Mouse (Mus musculus) kidney, adult 2 months (tissue): ENCODE results near the gene Gm5447. TPM values are rescaled to one million over a fixed set of nuclear protein-coding genes. Genes with fewer than 3 reads are reported as not detected.

Experiments
- DNase-seq: peaks from one replicate; pipeline ENCODE4 v3.0.0; 2021
- H3K27ac ChIP-seq: fragments of 200-500 bp; 2 replicates; pipeline ENCODE4 v1.5.1; 2012; ENCODE audit warnings: low read depth, low read length, control low read depth, inconsistent platforms; ENCODE audit not compliant: insufficient read depth
- H3K27me3 ChIP-seq: fragments of 200-500 bp; replicated peaks from 2 replicates; pipeline ENCODE4 v1.6.1; 2012; ENCODE audit warnings: mild to moderate bottlenecking, moderate library complexity, low read length, inconsistent platforms; ENCODE audit not compliant: control insufficient read depth, insufficient read depth
- H3K36me3 ChIP-seq: fragments of 200-500 bp; 2 replicates; pipeline ENCODE4 v1.6.1; 2012; ENCODE audit warnings: mild to moderate bottlenecking, moderate library complexity, low read length, inconsistent platforms; ENCODE audit not compliant: control insufficient read depth, insufficient read depth
- H3K4me1 ChIP-seq: fragments of 200-500 bp; 2 replicates; pipeline ENCODE4 v1.6.1; 2011; ENCODE audit warnings: low read length; ENCODE audit not compliant: control insufficient read depth, insufficient read depth
- H3K4me3 ChIP-seq: fragments of 200-500 bp; 2 replicates; pipeline ENCODE4 v1.5.1; 2011; ENCODE audit warnings: mild to moderate bottlenecking, low read depth, low read length, control low read depth; ENCODE audit not compliant: insufficient read depth
- CTCF ChIP-seq: fragments of 200-500 bp; conservative IDR thresholded peaks from 2 replicates; pipeline ENCODE4 v1.5.1; 2011; ENCODE audit warnings: low read depth, mild to moderate bottlenecking, control low read depth, low read length, moderate library complexity, mixed read lengths; ENCODE audit not compliant: insufficient read depth, insufficient read length
- POLR2A ChIP-seq: fragments of 200-500 bp; IDR thresholded peaks from one replicate; pipeline ENCODE4 v1.6.1; 2011; ENCODE audit warnings: low read depth, low read length, control low read depth
- WGBS: fragments of 180-500 bp; shearing (Covaris S2); methylation state at CpG from one replicate; pipeline ENCODE4 v1.1.7; 2018; 5-methylcytosine and 5-hydroxymethylcytosine counted together
- polyA plus RNA-seq: library from polyadenylated mRNA; depleted of rRNA; stranded (reverse); fragments of >200 nt; gene quantifications from 2 replicates; pipeline ENCODE4 v1.2.3, GENCODE M21; 2012

Gm5447 gene
- polyA plus RNA-seq, 1 experiment: 0.08 TPM

DNA sequence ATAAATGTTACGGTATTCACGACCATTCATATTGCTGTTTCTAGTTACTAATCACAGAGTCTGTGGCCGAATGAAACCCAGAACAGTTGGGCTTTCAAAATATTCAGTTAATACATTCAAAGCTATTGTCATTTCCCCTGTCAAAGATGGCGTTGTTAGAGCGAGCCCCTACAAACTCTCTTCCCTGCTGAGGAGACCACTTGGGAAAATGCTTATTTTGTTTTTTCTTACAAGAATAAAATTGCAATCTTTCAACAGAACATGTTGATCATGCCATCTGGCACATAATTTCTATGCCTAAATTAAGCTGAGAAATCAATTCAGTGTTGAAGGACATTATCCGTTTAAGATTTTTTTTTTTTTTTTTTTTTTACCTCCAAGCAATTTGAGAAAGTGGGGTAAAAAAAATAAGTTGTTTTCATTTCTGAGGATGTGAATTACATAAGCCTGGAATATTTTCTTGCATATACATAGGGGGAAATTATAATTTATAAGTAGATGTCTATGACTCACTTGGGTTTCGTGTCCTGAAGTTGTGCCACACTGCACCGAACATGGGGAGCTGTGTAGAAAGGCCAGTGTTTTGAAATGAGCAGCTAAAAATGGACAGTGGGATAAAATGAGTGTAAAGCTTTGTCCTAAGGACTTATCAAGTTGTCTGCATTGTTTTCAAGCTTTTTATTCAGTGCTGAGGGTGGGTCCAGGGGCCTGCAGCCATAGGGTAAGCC lies 23.7 kb downstream of the Gm5447 start:
- H3K4me3 ChIP-seq: no peak overlapping the region
- H3K36me3 ChIP-seq: no peaks in the 10 kb centered on the region
- H3K27me3 ChIP-seq: no peaks in the 10 kb centered on the region
- no peaks in the 10 kb centered on the region for H3K4me1 ChIP-seq
- no peak for TF ChIP-seq POLR2A
- no peak for TF ChIP-seq CTCF
- no peak overlapping the region for H3K27ac ChIP-seq
- DNase-seq: no peak
- 89% methylated on average over 8 of the region's 8 CpGs for WGBS

GRCm38 (mm10) chr13:30999799-31000198 lies 25.8 kb downstream of the Gm5447 start:
- Histone ChIP-seq H3K27ac (no peak overlapping the region), H3K4me3 (no peak overlapping the region), H3K4me1 (no peaks in the 10 kb centered on the region), H3K27me3 (no peaks in the 10 kb centered on the region), H3K36me3 (no peaks in the 10 kb centered on the region)
- DNase-seq: no peak
- 87% methylated on average over 6 of the region's 6 CpGs for WGBS
- no peak for TF ChIP-seq POLR2A
- TF ChIP-seq CTCF: no peak

DNA sequence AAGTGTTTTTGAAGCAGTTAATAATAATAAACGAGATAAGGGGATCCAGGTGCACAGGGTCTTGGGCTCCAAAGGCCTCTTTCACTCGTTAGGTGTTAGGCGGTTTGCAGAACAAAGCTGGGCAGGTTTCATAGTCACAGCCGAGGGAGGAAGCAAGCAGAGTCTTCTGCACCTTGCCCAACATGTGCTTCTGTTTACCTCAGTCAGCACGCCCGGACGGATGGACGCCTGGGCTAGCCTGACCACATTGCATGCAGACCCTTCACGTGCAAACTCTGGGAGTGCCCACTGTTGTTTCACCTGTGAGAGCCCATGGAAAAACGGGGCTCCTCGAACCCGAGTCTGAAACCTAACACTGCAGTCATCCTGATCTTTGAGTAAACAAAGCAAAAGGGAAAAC lies 30.5 kb downstream of the Gm5447 start:
- no peaks in the 10 kb centered on the region for H3K4me1 ChIP-seq
- H3K36me3 ChIP-seq: no peaks in the 10 kb centered on the region
- 36% methylated on average over 12 of the region's 12 CpGs for WGBS
- H3K4me3 ChIP-seq: no peak overlapping the region; the same call in 1 of the 2 replicates
- H3K27ac ChIP-seq: no peak overlapping the region
- no peaks in the 10 kb centered on the region for H3K27me3 ChIP-seq
- DNase-seq: no peak
- TF ChIP-seq POLR2A (no peak), CTCF (no peak)

DNA sequence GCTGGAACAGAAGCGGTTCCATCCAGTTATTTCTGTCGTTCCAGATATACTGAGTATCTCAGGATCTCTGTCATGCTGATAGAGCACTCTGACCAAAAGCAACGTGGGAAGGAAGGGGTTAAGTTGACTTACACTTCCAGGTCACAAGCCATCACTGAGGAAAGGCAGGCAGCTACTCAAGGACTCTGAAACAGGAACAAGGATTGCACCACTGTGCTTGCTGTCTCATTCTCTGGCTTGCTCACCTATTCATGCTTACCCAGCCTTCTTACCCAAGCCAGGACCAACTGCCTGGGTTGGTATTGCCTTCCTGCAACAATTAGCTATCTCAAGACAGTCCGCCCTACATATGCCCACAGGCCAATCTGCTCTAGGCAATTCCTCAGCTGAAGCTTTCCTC lies 31.0 kb downstream of the Gm5447 start:
- DNase-seq: no peak
- no peaks in the 10 kb centered on the region for H3K36me3 ChIP-seq
- H3K4me3 ChIP-seq: no peak overlapping the region
- no peaks in the 10 kb centered on the region for H3K27me3 ChIP-seq
- TF ChIP-seq POLR2A (no peak), CTCF (no peak)
- 56% methylated on average over 4 of the region's 4 CpGs for WGBS
- H3K4me1 ChIP-seq: no peaks in the 10 kb centered on the region
- H3K27ac ChIP-seq: no peak overlapping the region

DNA sequence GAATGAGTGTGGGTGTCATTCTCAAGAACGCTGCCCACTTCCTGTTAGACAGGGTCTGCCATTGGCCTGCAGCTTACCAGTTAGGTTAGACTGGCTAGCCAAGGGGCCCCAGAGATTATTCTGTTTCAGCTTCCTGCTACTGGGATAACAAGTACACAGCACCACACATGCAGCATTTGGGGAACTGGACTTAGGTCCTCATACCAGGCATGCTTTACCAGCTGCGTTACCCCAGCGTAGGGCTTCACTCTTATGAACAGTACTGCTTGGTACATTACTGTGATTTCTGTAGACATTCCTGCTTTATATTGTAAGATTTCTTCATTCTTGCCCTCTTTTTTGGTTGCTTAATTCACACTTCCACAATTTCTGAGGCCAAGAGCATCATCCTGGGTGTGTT lies 43.5 kb downstream of the Gm5447 start:
- Histone ChIP-seq H3K4me3 (no peak overlapping the region), H3K36me3 (no peaks in the 10 kb centered on the region), H3K27ac (no peak overlapping the region), H3K4me1 (no peaks in the 10 kb centered on the region), H3K27me3 (no peaks in the 10 kb centered on the region; the same call in 1 of the 2 replicates)
- no peak for DNase-seq
- 89% methylated on average over 3 of the region's 3 CpGs for WGBS
- no peak for TF ChIP-seq CTCF
- TF ChIP-seq POLR2A: no peak

DNA sequence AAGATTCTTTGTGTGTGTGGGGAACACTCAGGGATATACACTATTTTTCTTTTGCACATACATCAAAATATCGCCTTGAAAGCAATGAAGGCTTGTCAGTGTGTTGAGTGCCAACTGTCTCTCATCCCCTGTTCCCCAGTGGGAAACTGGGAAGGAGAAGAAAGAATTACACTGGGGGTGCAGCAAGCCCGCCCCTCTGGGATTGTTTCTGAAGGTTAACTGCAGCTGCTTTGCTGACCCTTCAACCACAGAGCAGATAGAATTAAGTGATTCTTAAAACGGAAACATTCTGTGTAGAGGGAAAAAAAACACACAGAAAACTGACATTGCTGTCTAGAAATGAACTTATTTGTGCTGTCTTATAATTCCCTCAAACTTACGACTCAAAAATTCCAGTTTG lies 47.5 kb downstream of the Gm5447 start:
- TF ChIP-seq POLR2A (no peak), CTCF (no peak)
- H3K36me3 ChIP-seq: no peaks in the 10 kb centered on the region
- no peak overlapping the region for H3K27ac ChIP-seq
- WGBS: 44% methylated on average over 4 of the region's 4 CpGs
- no peaks in the 10 kb centered on the region for H3K4me1 ChIP-seq
- DNase-seq: no peak
- no peaks in the 10 kb centered on the region; the same call in 1 of the 2 replicates for H3K27me3 ChIP-seq
- H3K4me3 ChIP-seq: no peak overlapping the region

DNA sequence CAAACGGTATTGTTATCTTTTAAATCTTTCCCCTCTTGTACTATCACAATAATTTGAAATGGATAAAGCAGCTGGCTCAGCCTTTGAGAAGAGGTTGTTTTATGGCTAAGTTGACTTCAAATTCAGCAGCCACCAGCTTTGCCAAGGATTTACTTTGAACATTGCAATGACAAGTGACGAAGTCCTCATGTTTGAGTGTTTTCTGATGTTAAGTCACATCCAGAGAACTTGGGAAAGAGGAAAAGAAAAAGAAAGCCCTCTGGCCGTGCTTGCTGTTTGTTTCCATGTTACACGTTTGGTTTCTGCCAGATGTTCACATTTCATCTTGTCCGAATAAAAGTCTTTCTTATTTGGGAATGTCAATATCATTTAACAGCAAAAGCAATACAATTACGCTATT lies 47.9 kb downstream of the Gm5447 start:
- Histone ChIP-seq H3K4me3 (no peak overlapping the region), H3K27ac (no peak overlapping the region), H3K4me1 (no peaks in the 10 kb centered on the region), H3K36me3 (no peaks in the 10 kb centered on the region), H3K27me3 (no peaks in the 10 kb centered on the region; the same call in 1 of the 2 replicates)
- DNase-seq: no peak
- 45% methylated on average over 6 of the region's 6 CpGs for WGBS
- TF ChIP-seq CTCF (no peak), POLR2A (no peak)
